Mouse (Mus musculus) hindbrain, embryonic 11.5 days (tissue): Measurements from ENCODE around the gene Eif5a2. TPM values are rescaled to one million over a fixed set of nuclear protein-coding genes. Genes with fewer than 3 reads are reported as not detected.

Experiments
- ATAC-seq: fragments of 200-750 bp; cut with Nextera tagmentation; 2 replicates; pipeline ENCODE4 v1.8.0; 2017; ENCODE audit warnings: mild to moderate bottlenecking, moderate TSS enrichment, moderate library complexity; ENCODE audit not compliant: low FRiP score
- DNase-seq: peaks from one replicate; pipeline ENCODE4 v3.0.0-alpha.2; 2015; ENCODE audit warnings: low spot score
- H3K27ac ChIP-seq: fragments of 300-500 bp; sonication (generic); 2 replicates; pipeline ENCODE4 v1.5.1; 2014; ENCODE audit warnings: mild to moderate bottlenecking, low read depth, low read length
- H3K27me3 ChIP-seq: fragments of 300-500 bp; sonication (generic); 2 replicates; pipeline ENCODE4 v1.6.1; 2014; ENCODE audit warnings: mild to moderate bottlenecking, low read length, moderate library complexity, mixed read lengths; ENCODE audit not compliant: control insufficient read depth, insufficient read depth
- H3K36me3 ChIP-seq: fragments of 300-500 bp; sonication (generic); 2 replicates; pipeline ENCODE4 v1.6.1; 2014; ENCODE audit warnings: mild to moderate bottlenecking, low read length, moderate library complexity, mixed read lengths; ENCODE audit not compliant: control insufficient read depth, insufficient read depth
- H3K4me1 ChIP-seq: fragments of 300-500 bp; sonication (generic); replicated peaks from 2 replicates; pipeline ENCODE4 v1.6.1; 2014; ENCODE audit warnings: low read length, mixed read lengths; ENCODE audit not compliant: control insufficient read depth, insufficient read depth
- H3K4me2 ChIP-seq: fragments of 300-500 bp; sonication (generic); replicated peaks from 2 replicates; pipeline ENCODE4 v1.6.1; 2014; ENCODE audit warnings: mild to moderate bottlenecking, low read depth, low read length
- H3K4me3 ChIP-seq: fragments of 300-500 bp; sonication (generic); 2 replicates; pipeline ENCODE4 v1.5.1; 2014; ENCODE audit warnings: low read depth, low read length
- H3K9ac ChIP-seq: fragments of 300-500 bp; sonication (generic); 2 replicates; pipeline ENCODE4 v1.6.1; 2014; ENCODE audit warnings: low read depth, low read length
- H3K9me3 ChIP-seq: fragments of 300-500 bp; sonication (generic); 2 replicates; pipeline ENCODE4 v1.6.1; 2016; ENCODE audit warnings: low read length; ENCODE audit not compliant: control insufficient read depth
- WGBS: fragments of 180-500 bp; shearing (Covaris S2); extraction: QIAGEN DNeasy Blood & Tissue Kit; methylation state at CpG from one replicate; pipeline ENCODE4 v1.1.7; 2014; 5-methylcytosine and 5-hydroxymethylcytosine counted together
- polyA plus RNA-seq: library from polyadenylated mRNA; unstranded; fragments of >200 nt; fragmentation: Nextera tagmentation; extraction: Ambion mirVana; gene quantifications from 2 replicates; pipeline ENCODE4 v1.2.1, GENCODE M21; 2014

The Eif5a2 gene
- polyA plus RNA-seq, result 18.2 and 23.2 TPM in 2 replicates

- peak within 1 kb of the TSS; percentile 98 for H3K4me2 ChIP-seq
- peak; percentile 96 for DNase-seq
- peak; percentile 99 for ATAC-seq
- no peak within 1 kb of the TSS for H3K27ac ChIP-seq
- peak within 1 kb of the TSS; percentile 79 for H3K4me3 ChIP-seq
- WGBS, result 2% methylated on average over 41 of the region's 46 CpGs
- H3K9me3 ChIP-seq, result no peaks in the 10 kb centered on the region
- no peaks in the 10 kb centered on the region for H3K4me1 ChIP-seq
- H3K27me3 ChIP-seq, result 0 out of 2 replicates have a peak, but pooled peaks cover 2% of the 10 kb centered on the region
- H3K36me3 ChIP-seq, result no peaks in the 10 kb centered on the region
- H3K9ac ChIP-seq, result peak within 1 kb of the TSS; percentile 74
Observed at GRCm38 (mm10) chr3:28780994-28781393, at the start of gene Eif5a2. TSS of gene Eif5a2 (plus strand) at chr3:28781276.

- Histone ChIP-seq H3K9me3 (no peaks in the 10 kb centered on the region), H3K9ac (no peak overlapping the region), H3K36me3 (no peaks in the 10 kb centered on the region), H3K4me3 (no peak overlapping the region), H3K27ac (no peak overlapping the region), H3K27me3 (no peaks in the 10 kb centered on the region), H3K4me1 (no peaks in the 10 kb centered on the region), H3K4me2 (no peak overlapping the region)
- WGBS, result 76% methylated on average over 2 of the region's 2 CpGs
- DNase-seq, result no peak
- no peak for ATAC-seq
Observed at GRCm38 (mm10) chr3:28734712-28735111, 46.4 kb upstream of the Eif5a2 start.

- no peak for ATAC-seq
Observed at GRCm38 (mm10) chr3:28736981-28737380, 44.1 kb upstream of the Eif5a2 start.

GRCm38 (mm10) chr3:28740353-28740752 is 40.7 kb upstream of the Eif5a2 start:
- DNase-seq, result no peak
- WGBS, result 44% methylated on average over 6 of the region's 6 CpGs
- no peaks in the 10 kb centered on the region for H3K9me3 ChIP-seq
- H3K27me3 ChIP-seq, result no peaks in the 10 kb centered on the region
- H3K4me2 ChIP-seq, result no peak overlapping the region
- H3K9ac ChIP-seq, result no peak overlapping the region
- no peak overlapping the region for H3K27ac ChIP-seq
- no peaks in the 10 kb centered on the region for H3K36me3 ChIP-seq
- H3K4me1 ChIP-seq, result no peaks in the 10 kb centered on the region
- no peak overlapping the region for H3K4me3 ChIP-seq
- ATAC-seq, result no peak

More at GRCm38 (mm10) chr3:28736981-28737380, 44.1 kb upstream of the Eif5a2 start:
- no peak overlapping the region for H3K27ac ChIP-seq
- no peak overlapping the region for H3K4me3 ChIP-seq
- H3K27me3 ChIP-seq, result no peaks in the 10 kb centered on the region
- no peak for DNase-seq
- no peaks in the 10 kb centered on the region for H3K9me3 ChIP-seq
- H3K4me1 ChIP-seq, result no peaks in the 10 kb centered on the region
- no peaks in the 10 kb centered on the region for H3K36me3 ChIP-seq
- no peak overlapping the region for H3K9ac ChIP-seq
- WGBS, result 46% methylated on average over 2 of the region's 2 CpGs
- no peak overlapping the region for H3K4me2 ChIP-seq

- no peak; the same call in 1 of the 2 replicates for ATAC-seq
- 53% methylated on average over 8 of the region's 8 CpGs for WGBS
Observed at GRCm38 (mm10) chr3:28743251-28743650, 37.8 kb upstream of the Eif5a2 start.

GRCm38 (mm10) chr3:28745835-28746483 is 35.1 kb upstream of the Eif5a2 start:
- ATAC-seq (peak; percentile 81), DNase-seq (peak; percentile 88)
- WGBS, result 33% methylated on average over 7 of the region's 7 CpGs
- H3K9ac ChIP-seq, result no peak overlapping the region
- no peaks in the 10 kb centered on the region for H3K36me3 ChIP-seq
- no peaks in the 10 kb centered on the region for H3K9me3 ChIP-seq
- no peak overlapping the region for H3K4me2 ChIP-seq
- no peak overlapping the region for H3K4me3 ChIP-seq
- H3K4me1 ChIP-seq, result no peaks in the 10 kb centered on the region
- no peaks in the 10 kb centered on the region for H3K27me3 ChIP-seq
- H3K27ac ChIP-seq, result no peak overlapping the region

More at GRCm38 (mm10) chr3:28743251-28743650, 37.8 kb upstream of the Eif5a2 start:
- Histone ChIP-seq H3K27me3 (no peaks in the 10 kb centered on the region), H3K36me3 (no peaks in the 10 kb centered on the region), H3K9ac (no peak overlapping the region), H3K4me3 (no peak overlapping the region), H3K4me1 (no peaks in the 10 kb centered on the region), H3K27ac (no peak overlapping the region), H3K9me3 (no peaks in the 10 kb centered on the region), H3K4me2 (no peak overlapping the region)
- no peak for DNase-seq

- 88% methylated on average over 3 of the region's 3 CpGs for WGBS
- ATAC-seq, result no peak
- no peaks in the 10 kb centered on the region for H3K36me3 ChIP-seq
- H3K27ac ChIP-seq, result no peak overlapping the region
- no peak for DNase-seq
- H3K27me3 ChIP-seq, result no peaks in the 10 kb centered on the region
- no peaks in the 10 kb centered on the region for H3K4me1 ChIP-seq
- H3K9me3 ChIP-seq, result no peaks in the 10 kb centered on the region
- no peak overlapping the region for H3K4me2 ChIP-seq
- no peak overlapping the region for H3K9ac ChIP-seq
- H3K4me3 ChIP-seq, result no peak overlapping the region
Observed at GRCm38 (mm10) chr3:28748151-28748550, 32.9 kb upstream of the Eif5a2 start.

GRCm38 (mm10) chr3:28748956-28749355 is 32.1 kb upstream of the Eif5a2 start:
- H3K27me3 ChIP-seq, result no peaks in the 10 kb centered on the region
- H3K27ac ChIP-seq, result no peak overlapping the region
- no peaks in the 10 kb centered on the region for H3K4me1 ChIP-seq
- DNase-seq (no peak), ATAC-seq (no peak)
- no peak overlapping the region for H3K4me3 ChIP-seq
- H3K9ac ChIP-seq, result no peak overlapping the region
- no peaks in the 10 kb centered on the region for H3K36me3 ChIP-seq
- no peaks in the 10 kb centered on the region for H3K9me3 ChIP-seq
- H3K4me2 ChIP-seq, result no peak overlapping the region

- Histone ChIP-seq H3K4me2 (no peak overlapping the region), H3K4me1 (no peaks in the 10 kb centered on the region; the same call in 1 of the 2 replicates), H3K9me3 (no peaks in the 10 kb centered on the region), H3K27ac (no peak overlapping the region), H3K36me3 (no peaks in the 10 kb centered on the region), H3K27me3 (no peaks in the 10 kb centered on the region), H3K9ac (no peak overlapping the region), H3K4me3 (no peak overlapping the region)
- DNase-seq (no peak), ATAC-seq (no peak)
- WGBS, result 73% methylated on average over 7 of the region's 7 CpGs
Observed at GRCm38 (mm10) chr3:28755477-28755876, 25.6 kb upstream of the Eif5a2 start.
